Mouse (Mus musculus) B cell, adult 2 months (primary cell): Measurements from ENCODE around the gene Adgra3.

Experiments used
- DNase-seq, 2 experiments: peaks; one replicate each; pipeline ENCODE4 v3.0.0; 2022

Adgra3 gene

DNA sequence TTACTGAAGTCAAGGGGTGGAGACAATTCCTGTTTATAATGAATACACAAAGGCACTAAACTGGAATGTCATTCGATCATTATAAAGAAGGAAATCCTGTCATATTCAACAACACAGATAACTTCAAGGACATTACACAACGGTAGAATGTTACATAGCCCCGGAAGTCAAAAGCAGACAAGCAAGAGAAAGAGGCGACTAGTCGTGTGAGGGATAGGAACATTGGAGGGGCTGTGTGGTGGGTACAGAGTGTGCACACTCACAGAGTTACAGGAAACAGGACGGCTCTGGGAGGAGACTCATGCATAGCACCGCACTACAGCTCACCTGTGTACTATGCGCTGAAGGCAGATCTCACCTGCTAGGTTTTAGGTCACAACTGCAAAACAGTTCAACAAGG lies 89.1 kb downstream of the Adgra3 start:
- no peak for DNase-seq

DNA sequence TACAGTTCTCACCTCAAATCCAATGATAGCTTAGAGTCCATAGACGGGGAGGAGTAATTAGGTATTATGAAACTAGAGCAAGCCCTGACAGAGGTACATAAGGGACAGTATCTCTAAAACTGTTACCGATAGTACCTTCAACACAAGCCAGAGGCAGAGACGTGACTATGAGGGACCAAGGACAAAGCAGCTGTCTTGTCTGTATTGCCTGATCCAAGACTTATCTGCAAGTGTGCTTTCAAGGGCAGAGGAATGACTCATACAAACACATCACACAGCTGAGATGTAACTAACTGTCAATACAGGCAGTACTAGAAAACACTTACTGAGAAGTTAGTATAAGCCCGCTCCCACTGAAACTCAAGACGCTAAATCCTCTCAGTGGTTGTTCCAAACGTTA lies 91.1 kb downstream of the Adgra3 start:
- DNase-seq: no peak

DNA sequence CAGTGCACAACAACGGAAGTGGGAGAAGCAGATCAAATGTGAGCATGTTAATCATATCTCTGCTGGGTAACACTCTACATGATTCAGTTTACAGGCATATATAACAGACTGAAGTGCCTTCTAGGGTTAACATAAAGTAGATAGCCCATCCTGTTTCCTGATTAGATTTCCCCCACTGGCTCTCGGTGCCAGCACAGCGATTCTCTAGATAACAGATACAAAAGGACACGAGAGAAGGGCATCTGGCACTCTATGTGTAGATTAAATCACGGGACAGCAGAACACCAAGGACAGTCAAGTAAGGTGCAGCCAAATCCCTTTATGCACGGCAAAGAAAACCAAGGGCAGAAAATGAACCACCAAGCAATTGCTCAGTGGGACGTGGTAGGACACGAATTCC lies 93.0 kb downstream of the Adgra3 start:
- no peak for DNase-seq

DNA sequence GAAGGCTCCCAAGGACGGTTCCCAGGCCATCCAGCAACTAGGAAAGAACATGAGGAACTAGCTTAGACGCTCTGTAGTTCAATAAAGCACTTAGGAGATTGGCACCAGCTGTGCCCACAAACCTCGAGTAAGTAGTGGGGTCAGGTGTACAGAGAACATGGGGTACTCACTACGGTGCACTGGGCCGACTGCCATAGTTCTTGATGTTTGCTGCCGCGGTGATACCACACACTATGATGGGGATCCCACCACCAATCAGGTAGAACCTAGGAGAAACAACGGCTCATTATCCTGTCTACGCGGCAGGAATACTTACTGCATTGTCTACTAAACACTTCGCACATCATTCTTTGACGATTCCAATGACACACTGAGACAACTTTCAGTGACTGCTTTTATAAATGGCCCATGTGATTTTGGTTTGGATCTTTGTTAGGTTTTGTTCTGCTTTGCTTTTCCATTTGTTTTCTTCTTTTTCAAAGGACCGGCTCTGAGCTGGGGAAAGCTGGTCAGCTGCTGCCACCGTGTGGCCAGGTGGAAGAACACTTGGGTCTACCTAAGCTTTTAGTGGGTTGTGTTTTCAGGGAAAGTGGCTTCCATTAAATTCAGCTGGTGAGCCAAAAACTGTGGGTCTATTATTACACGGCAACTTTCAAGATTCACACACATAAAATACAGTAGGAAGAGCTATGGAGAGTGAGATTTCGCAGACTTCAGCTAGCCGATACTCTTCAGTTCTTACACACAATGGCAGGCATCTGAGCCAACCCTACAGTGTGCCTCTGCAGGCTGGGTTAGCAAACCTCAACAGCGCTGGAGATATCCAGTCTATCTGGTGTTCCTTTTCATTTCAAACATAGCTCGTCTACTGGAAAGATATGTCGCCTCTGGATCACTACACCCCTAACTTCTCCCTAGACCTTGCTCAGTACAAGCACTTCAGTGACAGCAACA lies 97.1 kb downstream of the Adgra3 start:
- no peak for DNase-seq

DNA sequence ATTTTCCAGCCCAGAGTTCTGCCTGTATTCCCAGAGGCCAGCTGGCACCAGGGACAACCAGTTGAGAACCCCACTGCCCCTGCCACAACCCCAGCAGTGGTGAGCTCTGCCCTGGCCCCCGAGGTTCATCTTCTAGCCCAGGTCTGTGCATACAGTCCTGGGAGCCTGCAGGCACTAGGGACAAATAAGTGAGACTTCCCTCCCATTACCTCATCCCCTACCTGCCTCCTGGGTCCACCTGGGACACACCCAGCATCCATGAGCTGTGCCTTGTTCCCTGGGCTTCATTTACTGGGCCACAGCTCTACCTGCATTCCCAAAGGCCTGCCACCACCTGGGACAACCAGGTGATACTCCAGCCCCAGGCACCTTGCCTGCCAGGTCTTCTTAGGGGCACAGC lies 122.5 kb downstream of the Adgra3 start:
- no peak for DNase-seq

DNA sequence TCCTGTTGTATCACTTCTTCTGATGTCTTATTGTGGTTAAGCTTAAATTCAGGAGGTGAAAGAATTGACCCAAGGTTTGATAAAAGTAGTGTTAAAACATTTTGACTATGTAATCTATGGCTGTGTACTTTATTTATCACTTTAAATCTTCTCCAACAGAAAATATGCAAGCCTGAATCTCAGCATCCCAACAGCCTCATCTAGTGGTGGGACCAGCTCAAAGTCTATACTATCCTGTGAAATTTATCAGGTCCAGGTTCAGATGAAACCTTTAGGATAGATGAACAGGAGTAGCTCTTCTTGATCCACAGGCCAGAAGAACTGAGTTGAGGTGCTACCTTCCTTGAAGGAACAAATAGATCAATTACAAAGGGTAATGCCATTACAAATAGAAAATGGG lies 134.1 kb downstream of the Adgra3 start:
- no peak for DNase-seq

DNA sequence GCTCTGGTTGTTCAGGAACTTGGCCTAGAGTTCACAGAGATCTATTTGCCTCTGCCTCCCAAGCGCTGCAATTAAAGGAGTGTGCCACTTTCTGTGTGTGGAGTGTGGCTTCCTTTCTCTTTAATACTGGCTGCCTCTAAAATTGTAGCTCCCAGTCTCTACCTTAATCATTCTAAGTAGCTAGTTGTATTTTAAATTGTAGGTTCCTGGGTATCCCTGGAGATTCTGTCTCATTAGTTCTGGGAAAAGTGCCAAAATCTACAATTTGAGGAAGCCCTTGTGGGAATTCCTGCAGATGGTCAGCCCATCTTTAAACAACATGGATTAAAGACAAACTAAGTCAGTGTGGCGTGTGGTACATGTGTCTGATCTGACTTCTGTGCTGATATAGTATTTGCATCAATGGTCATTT lies 143.1 kb downstream of the Adgra3 start:
- no peak for DNase-seq
